Mouse (Mus musculus) urinary bladder, adult 18-20 months (tissue): ENCODE results near the gene Dnaja1.

Experiments
- DNase-seq, 2 experiments: peaks; one replicate each; pipeline ENCODE4 v3.0.0; 2022; ENCODE audit warnings: low spot score in 2 of 2, mixed read lengths in 2 of 2

The Dnaja1 gene

GRCm38 (mm10) chr4:40722011-40722666 is at the start of gene Dnaja1:
TSS of gene Dnaja1 (plus strand) at chr4:40722150.
- DNase-seq: peak; percentile 95 to 96

GRCm38 (mm10) chr4:40673526-40673925 is 48.4 kb upstream of the Dnaja1 start:
- no peak for DNase-seq

GRCm38 (mm10) chr4:40676338-40676737 is 45.6 kb upstream of the Dnaja1 start:
- no peak for DNase-seq

- DNase-seq: peak in 1 of 2 experiments; percentile 23
These were observed 44.8 kb upstream of the Dnaja1 start for GRCm38 (mm10) chr4:40677132-40677531.

GRCm38 (mm10) chr4:40680250-40680860 is 41.6 kb upstream of the Dnaja1 start:
- DNase-seq: no peak

GRCm38 (mm10) chr4:40681908-40682307 is 40.0 kb upstream of the Dnaja1 start:
- DNase-seq: no peak

- no peak for DNase-seq
These were observed 39.6 kb upstream of the Dnaja1 start for GRCm38 (mm10) chr4:40682359-40682758.

- DNase-seq: no peak
These were observed 38.6 kb upstream of the Dnaja1 start for GRCm38 (mm10) chr4:40683306-40683705.

- no peak for DNase-seq
These were observed 30.9 kb upstream of the Dnaja1 start for GRCm38 (mm10) chr4:40691100-40691499.

GRCm38 (mm10) chr4:40697059-40697458 is 24.9 kb upstream of the Dnaja1 start:
- DNase-seq: no peak

GRCm38 (mm10) chr4:40700216-40700615 is 21.7 kb upstream of the Dnaja1 start:
- DNase-seq: peak in 1 of 2 experiments; percentile 41

GRCm38 (mm10) chr4:40701796-40702195 is 20.2 kb upstream of the Dnaja1 start:
- no peak for DNase-seq

- DNase-seq: peak; percentile 93 to 97
These were observed 18.9 kb upstream of the Dnaja1 start, which contains the start of gene Aptx for GRCm38 (mm10) chr4:40702797-40703709. TSS of gene Aptx (minus strand) at chr4:40703194.

- DNase-seq: no peak
These were observed 18.2 kb upstream of the Dnaja1 start for GRCm38 (mm10) chr4:40703710-40704275.

GRCm38 (mm10) chr4:40717141-40717540 is 4.8 kb upstream of the Dnaja1 start:
- DNase-seq: no peak

- DNase-seq: no peak
These were observed 1.0 kb upstream of the Dnaja1 start for GRCm38 (mm10) chr4:40720910-40721309.

GRCm38 (mm10) chr4:40722687-40723460 is 924 bp downstream of the Dnaja1 start:
- peak in 1 of 2 experiments; percentile 64 for DNase-seq

- no peak for DNase-seq
These were observed 3.2 kb downstream of the Dnaja1 start for GRCm38 (mm10) chr4:40725141-40725540.

GRCm38 (mm10) chr4:40725554-40725953 is 3.6 kb downstream of the Dnaja1 start:
- DNase-seq: no peak

- no peak for DNase-seq
These were observed 5.3 kb downstream of the Dnaja1 start for GRCm38 (mm10) chr4:40727247-40727646.

- DNase-seq: no peak
These were observed 9.3 kb downstream of the Dnaja1 start for GRCm38 (mm10) chr4:40731262-40731661.
